Mouse (Mus musculus): ENCODE measurements around the gene Grm1.
"Not testable (repeated sequence)": the region's sequence is repeated elsewhere in the genome, so short reads cannot be mapped to it uniquely, and the experiment has no call there.

The Grm1 gene

DNA sequence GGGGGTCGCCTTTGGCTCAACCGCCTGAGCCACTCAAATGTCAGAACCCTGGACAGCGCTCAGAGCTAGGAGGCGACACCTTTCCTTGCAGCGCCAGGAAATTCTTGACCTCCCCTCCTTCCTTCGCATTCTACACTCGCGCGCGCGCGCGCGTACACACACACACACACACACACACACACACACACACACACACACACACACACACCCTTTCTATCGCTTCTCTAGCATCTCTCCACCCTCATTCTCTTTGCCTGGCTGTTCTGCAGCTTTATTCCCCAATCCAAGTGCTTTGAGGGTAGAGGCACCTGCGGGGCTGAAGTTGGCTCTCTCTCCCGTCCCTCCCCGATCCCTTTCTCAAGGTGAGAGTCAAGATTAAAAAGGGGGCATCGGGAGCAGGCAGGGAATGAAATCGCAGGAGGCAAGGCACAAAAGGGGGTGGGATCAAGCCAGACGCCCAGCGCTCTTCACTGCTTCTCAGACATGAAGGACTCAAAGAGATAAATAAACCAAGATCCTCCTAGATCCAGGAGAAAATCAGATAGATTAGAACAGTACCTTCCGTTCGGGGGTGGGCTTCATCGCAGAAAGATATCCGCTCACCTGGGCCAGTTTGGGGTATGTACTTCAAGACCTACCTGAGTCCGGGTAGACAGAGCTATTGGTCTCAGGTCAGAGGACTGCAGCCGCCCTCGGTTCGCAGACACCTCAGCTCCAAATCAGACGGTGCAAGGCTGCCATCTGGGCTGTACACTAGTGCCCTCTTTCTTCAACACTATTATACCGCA, at the start of gene Grm1:
Gene Grm1 (minus strand): TSS at position 746 of the 788 bp plus-strand sequence.
- peak; percentile 61 for DNase-seq

DNA sequence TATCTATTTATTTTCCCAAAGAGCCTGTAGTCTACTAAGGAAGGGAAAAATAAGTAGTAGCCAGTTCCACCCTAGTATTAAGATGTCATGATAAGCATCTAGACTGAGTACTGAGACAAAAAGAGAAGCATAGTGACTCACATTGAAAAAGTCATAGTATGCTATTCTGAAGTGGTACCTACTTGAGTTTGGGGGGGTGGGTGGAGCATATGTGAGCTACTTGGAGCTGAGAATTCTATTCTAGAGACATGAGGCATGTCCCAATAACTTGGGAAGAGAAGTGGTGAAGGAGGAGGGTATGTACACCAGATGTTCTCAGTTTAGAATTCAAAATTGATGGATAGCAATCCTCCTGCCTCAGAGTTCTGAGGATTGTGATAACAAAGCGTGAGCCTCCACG, 39.6 kb upstream of the Grm1 start:
- no peak for DNase-seq

DNA sequence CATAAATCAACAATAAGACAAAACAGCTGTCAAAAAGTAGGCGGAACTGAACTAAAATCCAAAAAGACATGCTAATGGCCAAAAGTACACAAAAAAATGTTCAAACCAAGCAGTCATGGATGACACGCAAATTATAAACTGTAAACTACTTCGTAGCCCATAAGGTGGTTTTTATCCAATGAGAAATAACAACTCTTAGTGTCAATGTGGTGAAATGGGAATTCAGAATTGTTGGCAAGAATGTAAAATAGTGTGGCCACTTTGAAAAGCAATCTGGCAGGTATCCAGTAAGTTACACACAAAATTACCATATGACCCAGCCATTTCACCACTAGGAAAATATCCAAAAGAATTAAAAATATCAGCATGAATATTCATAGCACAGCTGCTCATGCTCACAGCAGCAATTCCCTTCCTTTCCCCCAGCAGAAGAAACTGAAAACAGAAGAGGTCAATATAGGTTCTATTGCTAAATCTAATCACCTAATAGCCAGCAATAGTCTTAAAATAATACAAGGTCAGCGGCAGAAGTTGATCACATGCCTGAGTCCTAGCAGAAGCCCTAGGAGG, 16.4 kb upstream of the Grm1 start:
- no peak for DNase-seq

DNA sequence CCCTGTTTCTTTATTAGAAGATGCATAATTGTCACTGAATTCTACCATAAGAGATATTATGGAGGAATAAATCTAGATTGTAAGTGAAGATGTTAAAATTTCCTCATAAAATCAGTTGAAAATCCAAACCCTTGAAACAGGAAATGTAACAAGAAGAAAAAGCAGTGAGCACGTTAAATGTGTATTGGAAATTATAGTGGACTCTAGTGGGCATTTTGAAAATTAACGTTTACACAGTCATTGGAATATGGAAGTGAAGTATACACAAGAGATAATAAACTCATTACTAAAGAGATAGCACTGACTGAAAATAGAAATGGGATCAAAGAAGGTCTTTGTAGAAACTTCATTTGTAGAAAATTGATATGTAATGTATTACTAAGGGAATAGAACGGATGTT, 4.2 kb upstream of the Grm1 start:
- DNase-seq, result no peak

DNA sequence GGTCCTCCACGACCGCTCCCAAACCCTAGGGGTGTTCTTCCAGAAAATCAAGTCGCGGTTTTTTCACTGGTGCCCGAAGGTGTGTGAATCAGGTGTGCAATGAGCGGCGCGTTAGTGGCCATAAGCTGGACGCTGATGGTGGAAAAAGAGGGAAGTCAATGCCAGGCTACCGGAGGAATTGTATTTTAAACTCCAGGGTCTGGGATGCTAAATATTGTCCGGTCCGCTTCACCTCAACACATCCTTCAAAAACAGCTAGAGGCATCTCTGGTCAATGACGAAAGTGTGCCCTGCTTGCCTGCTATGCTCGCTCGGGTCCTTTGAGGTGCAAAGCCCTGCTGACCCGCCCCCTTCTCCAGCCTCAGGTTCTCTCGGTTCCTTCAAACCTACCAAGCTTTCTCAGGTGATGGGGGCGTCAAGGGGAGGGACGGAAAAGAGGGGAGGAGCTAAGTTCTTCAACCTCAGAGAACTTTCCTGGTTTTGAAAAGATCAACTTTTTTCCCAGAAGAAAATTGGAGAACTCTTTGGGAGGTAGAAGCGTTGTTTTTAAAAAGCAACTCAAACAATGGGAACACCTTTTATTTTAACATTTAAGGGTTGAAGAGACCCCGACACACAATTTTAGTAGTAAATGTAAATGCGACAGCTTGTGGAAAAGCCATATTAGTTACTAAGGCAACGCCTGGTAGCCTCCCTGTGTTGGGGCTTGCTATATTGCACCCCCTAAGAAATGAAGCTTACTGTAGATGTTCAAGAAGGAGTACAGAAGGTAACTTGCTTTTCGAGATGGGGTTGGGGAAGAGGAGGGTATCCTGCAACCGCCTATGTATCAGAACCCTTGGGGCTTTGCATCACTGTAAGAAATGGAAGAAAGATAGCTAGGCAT, 1.2 kb downstream of the Grm1 start:
- no peak for DNase-seq

DNA sequence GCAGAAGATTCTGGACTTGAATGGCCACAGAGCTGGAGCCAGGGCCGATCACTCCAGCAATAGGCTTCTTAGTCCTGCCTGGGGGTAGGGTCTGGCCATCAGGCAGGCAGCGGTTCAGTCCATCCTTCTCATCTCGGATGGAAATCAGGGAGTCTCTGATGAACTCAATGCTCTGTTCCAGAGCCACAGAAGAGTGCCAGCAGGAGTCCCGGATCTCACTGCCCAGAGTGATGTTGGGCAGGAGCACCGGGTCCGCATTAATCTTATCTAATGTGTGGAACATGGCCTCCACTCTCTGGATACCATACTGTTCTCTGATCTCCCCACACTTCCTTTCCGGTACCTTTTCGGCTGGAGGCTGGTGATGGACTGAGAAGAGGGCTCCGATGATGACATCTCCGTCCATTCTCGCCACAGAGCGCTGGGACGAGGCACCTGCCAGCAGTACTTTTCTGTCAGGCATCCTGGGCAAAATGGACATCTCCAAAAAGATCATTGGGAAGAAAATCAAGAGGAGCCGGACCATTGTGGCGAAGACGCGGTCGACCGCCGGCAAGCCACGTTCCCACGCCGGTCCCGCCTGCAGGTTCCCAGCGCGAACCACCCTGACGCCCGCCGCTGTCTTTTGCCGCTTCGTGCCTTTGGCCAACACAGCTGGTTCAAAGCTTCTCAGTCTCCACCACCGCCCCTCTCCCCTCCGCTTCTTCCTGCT, 2.0 kb downstream of the Grm1 start:
- DNase-seq, result peak; percentile 36

DNA sequence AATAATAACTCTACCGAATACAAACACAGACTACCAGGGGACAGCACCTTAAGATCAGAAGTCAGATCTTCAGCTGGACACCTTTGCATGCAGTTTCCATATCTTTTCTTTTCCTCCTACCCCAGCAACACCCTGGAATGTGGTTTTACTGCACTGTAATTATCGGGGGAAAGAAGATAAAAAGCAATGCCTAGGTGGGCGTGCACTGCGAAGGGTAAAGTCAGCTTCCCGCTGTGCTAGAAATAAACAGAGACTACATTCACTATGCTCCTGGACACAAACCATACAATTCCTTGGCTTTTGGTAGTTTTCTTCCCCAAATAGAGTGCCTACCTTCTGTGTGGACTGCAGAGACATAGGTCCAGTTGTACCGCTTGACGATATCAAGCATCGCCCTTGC, 2.6 kb downstream of the Grm1 start:
- DNase-seq, result no peak

DNA sequence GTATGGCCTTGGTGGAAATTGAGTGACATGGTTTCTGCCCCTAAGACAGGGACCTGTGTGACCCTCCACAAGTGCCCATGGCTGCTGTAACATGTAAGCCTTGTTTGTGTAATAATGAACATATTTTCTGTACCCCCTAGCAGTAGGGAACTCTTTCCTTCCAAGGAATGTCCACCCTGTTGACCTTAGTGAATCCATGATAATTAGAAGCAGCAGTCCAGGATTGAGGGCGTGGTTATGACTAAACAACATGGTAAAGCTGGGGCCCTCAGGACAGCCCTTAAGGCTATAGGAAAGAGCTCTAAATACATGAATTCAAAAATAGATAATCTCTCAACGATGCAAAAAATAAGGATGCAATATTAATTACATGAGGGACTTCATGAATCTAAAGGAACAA, 17.0 kb downstream of the Grm1 start:
- DNase-seq, result no peak

DNA sequence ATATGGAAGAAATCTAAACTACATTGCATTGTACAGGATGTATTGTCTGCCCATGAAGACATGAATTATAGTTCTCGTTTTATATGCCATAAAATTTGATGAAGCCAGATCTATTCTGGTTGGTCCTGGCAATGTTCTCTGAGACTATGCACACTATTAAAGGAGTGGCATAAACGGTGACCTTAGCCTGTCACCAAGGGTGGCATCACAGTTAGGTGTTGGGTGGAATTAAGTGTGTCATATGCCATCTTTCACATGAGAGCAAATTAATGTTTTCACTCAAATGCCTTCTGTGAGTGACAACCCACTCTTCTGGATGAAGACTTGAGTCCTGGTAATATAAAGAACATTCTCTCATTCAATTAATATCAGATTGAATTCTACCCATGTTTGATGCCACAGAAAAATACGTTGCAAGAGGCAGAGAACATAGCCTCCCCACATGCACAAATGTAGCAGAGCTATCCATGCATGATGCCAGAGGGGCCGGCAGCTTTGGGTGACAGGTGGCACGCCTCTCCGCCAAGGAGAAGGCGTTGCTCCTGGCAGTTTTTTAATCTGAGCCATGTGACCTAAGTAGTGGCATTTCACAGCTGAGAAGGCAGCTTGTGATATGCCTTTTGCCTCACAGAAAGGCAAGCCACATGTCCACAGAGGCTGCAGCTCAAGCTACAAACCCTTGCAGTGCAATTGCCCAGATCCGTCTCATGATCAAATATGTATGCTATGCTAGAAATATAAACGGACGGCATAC, 20.7 kb downstream of the Grm1 start:
- DNase-seq, result peak; percentile 42

DNA sequence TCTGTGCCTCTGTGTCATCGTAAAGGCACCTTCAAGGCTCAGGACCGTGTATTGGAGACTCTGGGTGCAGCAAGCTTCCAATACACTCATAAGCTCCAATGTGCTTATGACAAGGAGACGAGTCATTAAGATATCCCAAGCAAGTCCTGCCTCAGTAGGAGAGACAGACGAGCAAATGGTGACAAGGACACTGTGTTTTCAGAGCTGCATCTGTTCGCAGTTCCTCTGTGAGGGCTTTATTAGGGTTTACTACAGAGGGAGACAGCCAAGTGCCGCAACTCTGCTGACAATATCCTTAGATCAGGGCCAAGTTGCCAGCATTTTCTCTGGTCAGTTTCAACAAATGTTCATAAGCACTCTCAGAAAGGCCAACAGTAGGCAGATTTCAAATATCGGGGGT, 32.8 kb downstream of the Grm1 start:
- peak; percentile 5 for DNase-seq

DNA sequence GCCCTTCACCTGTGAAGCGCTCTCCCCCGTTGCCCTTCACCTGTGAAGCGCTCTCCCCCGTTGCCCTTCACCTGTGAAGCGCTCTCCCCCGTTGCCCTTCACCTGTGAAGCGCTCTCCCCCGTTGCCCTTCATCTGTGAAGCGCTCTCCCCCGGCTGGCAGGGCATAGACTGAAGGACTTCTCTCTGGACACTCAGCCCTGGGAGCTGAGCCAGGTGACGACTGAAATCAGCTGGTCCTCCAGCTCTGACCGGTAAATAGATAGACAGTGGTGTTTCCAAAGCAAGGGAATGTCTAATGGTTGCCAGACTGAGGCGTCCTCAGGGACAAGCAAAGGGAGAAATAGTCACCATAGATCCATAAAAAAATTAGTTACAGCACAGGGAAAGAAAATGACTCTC, 36.7 kb downstream of the Grm1 start:
- DNase-seq, result not testable (repeated sequence)

DNA sequence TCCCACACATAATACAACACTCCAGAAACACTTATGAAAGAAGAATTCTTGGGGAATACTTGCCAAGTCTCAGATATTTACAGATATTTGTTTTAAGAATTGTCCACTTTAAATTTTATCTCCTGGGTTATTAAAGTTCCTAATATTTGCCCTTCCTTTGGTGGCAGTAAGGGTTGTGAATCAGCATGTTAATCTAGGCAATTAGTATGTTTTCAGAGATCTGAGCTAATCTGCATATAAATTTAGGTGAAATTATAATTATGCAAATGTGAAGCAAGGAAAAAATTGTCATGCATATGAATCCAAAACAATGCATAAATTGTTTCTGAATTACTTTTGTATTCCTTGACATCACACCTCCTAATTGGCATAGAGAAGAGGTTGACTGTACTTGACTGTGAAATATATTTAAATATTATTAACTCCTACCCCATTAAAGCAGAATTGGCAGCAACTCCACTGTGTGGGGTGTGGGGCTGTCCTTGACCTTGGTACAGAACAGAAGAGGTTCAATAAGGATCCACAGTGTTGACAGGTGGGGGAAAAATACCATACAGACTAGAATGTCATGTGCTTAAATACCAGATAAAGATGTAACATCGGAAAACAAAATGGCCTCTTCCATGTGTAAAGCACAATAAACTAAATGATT, 37.6 kb downstream of the Grm1 start:
- no peak for DNase-seq

DNA sequence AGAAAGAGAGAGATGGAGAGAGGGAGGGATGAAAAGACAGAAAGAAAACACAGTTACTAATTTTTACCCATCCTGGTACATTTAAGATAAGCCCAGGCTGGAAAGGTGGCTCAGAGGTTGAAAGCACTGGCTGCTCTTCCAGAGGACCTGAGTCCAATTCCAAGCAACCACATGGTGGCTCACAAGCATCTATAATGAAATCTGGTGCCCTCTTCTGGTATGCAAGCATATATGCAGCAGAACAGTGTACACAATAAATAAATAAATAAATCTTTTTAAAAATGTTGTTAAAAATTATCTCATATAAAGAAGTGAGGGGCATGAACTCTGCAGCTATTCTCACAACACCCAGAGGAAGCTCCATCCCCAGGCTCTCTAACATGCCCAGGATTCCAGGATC, 42.8 kb downstream of the Grm1 start:
- no peak for DNase-seq

DNA sequence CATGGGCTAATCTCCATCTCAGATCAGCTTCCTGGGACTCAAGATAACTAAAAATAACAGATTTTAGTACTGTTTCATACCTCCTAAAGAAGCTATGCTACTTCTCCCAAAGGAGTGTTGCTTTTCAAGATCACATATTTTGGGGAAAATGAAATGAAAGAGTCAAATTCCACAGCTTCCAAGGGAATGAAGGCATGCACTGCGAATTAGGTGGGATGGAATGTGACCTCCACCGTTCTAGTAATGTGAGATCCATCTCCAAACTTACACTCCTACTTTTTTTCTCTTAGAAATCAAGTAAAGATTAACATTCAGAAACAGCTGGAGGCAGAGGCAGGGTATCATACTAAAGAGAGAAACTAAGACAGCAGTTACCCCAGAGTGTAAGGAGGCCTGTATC, 49.9 kb downstream of the Grm1 start:
- DNase-seq, result no peak

DNA sequence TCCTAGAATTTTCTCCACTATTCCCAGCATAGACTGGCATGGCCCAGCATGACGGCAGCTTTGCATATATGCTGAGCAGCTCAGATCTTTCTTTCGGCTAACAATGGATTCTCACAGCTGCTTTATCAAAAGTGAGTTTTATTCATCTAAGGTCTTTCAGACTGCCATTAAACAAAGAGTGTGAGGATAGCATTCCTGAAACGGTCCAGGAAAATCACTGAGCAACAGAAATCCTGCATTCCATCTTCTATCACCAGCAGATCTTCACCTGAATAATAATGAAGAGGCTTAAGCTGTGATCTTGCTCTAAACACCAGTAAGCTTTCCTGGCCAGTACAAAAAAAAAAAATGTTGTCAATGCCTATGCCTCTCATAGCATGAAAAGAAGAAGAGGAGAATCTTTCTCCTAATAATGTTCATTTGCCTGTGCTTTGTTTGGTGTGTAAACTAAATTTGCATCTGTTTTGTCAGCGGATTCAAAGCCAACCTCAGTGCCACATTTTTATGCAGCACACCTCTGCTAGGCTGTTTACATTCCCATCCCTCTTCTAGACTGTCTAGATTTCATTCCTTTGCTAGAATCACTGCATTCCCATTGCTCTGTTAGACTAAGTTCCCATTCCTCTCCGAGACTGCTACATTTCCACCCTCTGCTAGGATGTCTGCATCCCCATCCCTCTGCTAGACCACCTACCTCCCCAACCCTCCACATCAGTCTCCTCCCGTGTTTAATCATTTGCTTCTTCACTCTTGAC, 56.2 kb downstream of the Grm1 start:
- no peak for DNase-seq

DNA sequence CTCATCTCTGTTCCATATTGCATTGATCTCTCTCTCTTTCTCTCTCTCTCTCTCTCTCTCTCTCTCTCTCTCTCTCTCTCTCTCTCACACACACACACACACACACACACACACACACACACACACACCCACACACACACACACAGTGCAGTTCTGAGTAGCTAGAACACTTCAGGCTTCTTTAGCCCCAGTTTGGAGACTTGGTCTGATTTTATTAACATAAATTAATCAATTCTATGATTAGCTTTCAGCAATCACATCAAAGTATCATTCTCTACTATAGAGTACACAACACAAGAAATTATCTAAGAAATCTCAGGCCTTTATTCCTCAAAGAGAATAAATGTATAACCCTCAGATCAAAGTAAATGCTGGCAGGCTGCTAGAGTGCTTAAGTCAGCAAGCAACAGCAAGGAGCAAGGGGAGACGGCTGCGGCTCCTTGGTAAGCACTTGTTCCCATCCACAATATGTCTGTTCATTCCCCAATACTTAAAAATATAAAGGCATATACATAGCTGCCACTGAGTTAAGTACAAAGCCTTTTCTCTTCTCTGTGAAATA, 63.1 kb downstream of the Grm1 start:
- no peak for DNase-seq

DNA sequence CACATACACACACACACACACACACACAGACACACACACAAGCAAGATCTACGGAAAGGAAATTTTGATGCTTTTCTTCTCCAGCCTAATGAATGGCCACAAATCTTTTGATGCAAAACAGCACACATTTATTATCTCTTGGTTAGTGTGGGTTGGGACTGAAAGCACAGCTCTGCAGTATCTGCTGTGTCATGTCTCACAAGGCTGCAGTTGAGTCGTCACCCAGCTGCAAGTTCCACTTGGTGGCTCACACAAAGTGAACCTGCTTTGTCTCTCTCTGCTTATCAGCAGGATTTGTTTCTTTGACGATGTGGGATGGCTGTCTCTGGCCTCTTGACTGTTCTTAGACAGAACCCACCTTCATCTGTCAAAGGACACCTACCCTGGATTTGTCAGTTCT, 68.5 kb downstream of the Grm1 start:
- no peak for DNase-seq

DNA sequence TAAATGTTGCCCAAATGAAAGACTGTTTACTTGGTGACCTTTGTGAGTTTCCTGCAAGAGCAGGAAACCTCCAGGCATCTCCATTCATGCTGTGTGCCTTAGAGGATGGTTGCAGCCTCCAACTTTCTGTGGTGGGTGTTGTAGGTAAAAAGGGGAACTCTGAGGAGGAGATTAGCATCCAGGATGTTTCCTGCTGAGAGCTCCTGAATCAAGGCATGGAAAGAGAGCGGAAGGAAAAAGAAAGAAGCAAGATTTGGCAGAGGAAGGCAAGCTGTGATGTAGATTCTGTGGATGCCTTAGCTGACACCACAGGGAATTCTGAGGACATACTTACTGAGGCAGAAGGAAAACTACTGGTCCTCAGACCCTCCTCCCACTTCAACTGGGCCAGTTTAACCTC, 85.4 kb downstream of the Grm1 start:
- no peak for DNase-seq

DNA sequence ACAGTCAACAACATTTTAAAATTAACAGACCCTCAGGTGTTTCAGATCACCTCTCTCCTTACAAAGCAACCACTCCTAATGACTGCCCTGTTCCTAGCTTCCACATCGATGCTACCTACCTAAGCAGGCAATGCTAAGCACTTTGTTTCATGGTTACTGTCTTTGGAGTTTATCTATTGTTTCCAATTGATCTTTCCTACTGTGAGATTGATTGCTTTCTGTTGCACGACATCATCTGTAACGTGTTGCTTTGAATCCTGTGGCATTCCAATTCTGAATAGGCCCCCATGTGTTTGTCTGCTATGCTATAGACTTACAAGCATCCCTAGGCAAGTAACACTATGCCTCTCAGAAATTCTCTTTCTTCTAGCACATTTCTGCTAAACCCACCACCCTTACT, 90.4 kb downstream of the Grm1 start:
- DNase-seq, result no peak

DNA sequence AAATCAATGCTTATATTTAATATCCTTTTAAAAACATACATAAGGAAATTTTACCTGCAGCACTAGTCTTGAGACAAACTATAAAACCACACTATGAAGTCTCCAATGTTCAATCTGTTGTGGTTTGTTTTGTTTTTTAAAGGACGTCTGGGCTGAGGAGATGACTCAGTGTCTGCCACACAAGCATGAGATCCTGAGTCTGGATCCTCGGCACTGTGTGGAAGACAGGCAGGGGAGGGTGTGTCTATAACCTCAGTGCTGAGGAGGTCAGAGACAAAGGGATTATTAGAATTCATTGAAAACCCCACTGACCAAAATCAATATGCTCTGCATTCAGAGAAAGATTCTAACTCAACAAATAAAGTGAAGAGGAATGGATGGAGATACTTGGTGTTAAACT, 110.8 kb downstream of the Grm1 start:
- no peak for DNase-seq

Measured in right cerebral cortex, postnatal 25 days (tissue).